Comparison of ENCODE assay signal across 17 mouse cellular contexts in the genomic region with DNA sequence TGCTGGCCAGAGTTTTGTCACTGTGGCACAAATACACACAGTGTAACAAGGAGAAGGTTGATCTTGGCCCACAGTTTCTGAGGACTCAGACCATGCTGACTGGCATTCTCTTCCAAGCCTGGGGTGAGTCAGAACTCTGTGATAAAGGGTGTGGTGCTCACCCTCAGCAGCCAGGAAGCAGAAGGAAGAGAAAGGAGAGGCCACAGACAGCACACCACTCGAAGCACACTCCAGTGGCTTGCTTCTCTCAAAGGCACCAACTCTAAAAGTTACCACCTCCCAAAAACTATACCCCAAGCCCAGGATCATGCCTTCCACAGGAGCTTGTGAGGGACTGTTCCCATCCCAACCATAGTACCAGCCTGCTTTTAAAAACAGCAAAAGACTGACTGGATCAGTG.
"Had no signal": no experiment of that assay in that cellular context is flagged by ENCODE, and none has a peak within 500 bp of the region (broad histone marks: within the 10 kb centered on the region; RNA-seq: fewer than 3 reads in every experiment).

No protein-coding gene starts in this region.

- H3K9ac ChIP-seq: limb, embryonic 12.5 days; liver, embryonic 13.5 days; liver, postnatal 0 days; lung, embryonic 15.5 days; neural tube, embryonic 13.5 days; stomach, embryonic 15.5 days had no signal

- DNase-seq: kidney, adult 8-10 months; kidney, postnatal 36 days; layer of hippocampus, adult 9-11 months; layer of hippocampus, postnatal 36 days; liver; liver, embryonic 13.5 days; liver, postnatal 0 days; lung, postnatal 14 days; midbrain, embryonic 14.5 days; right cerebral cortex, postnatal 14 days; thymus, postnatal 4 days had no signal

- H3K36me3 ChIP-seq: limb, embryonic 12.5 days; liver, embryonic 13.5 days; lung, embryonic 15.5 days; midbrain, embryonic 10.5 days; neural tube, embryonic 13.5 days; stomach, embryonic 15.5 days had no signal

- H3K4me2 ChIP-seq: limb, embryonic 12.5 days; liver, embryonic 13.5 days; lung, embryonic 15.5 days; neural tube, embryonic 13.5 days; stomach, embryonic 15.5 days had no signal

- ATAC-seq: liver, postnatal 0 days had no signal

- H3K4me1 ChIP-seq: limb, embryonic 12.5 days; liver, embryonic 13.5 days; neural tube, embryonic 13.5 days; stomach, embryonic 15.5 days had no signal

- H3K4me3 ChIP-seq: limb, embryonic 12.5 days; liver, embryonic 13.5 days; lung, embryonic 15.5 days; midbrain, embryonic 10.5 days; neural tube, embryonic 13.5 days; stomach, embryonic 15.5 days had no signal

- H3K27ac ChIP-seq: kidney, postnatal 0 days; limb, embryonic 12.5 days; liver, embryonic 13.5 days; lung, embryonic 15.5 days; midbrain, embryonic 10.5 days; neural tube, embryonic 13.5 days; stomach, embryonic 15.5 days had no signal

- H3K27me3 ChIP-seq: limb, embryonic 12.5 days; liver, embryonic 13.5 days; lung, embryonic 15.5 days; neural tube, embryonic 13.5 days; stomach, embryonic 15.5 days had no signal

- H3K9me3 ChIP-seq: limb, embryonic 12.5 days; liver, embryonic 13.5 days; lung, embryonic 15.5 days; midbrain, embryonic 10.5 days; neural tube, embryonic 13.5 days; stomach, embryonic 15.5 days had no signal
